Mouse (Mus musculus) CD4-positive, CD25-positive, alpha-beta regulatory T cell (primary cell): ENCODE measurements around the gene Ctsm. TPM values are rescaled to one million over a fixed set of nuclear protein-coding genes. Genes with fewer than 3 reads are reported as not detected.

ENCODE experiments used
- polyA plus RNA-seq: library from polyadenylated mRNA; unstranded; fragments of 100-300 nt; shearing (Covaris generic); gene quantifications from one replicate; pipeline ENCODE4 v1.2.1, GENCODE M21; 2017

The Ctsm gene
- polyA plus RNA-seq, result not detected

DNA sequence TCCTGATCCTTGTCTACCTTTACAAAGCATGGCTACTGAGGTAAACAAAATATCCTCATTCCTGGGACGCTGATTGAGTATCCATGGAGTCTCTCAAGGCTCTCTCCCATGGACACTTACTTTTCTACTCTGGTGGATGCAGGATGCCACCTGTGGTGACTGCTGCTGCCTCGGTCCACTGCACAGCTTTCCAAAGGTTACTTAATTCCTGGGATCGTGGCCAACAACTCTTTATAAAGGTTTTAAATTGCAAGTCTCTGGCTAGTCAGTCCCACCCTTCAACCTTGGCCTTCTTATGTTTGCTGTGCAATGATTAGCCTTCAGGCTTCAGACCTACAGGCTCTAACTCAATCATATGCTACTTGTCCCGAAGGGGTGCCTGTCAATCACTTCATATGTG is at the start of gene Ctsm:
Gene Ctsm (minus strand): TSS at position 209 of the 400 bp plus-strand sequence.

DNA sequence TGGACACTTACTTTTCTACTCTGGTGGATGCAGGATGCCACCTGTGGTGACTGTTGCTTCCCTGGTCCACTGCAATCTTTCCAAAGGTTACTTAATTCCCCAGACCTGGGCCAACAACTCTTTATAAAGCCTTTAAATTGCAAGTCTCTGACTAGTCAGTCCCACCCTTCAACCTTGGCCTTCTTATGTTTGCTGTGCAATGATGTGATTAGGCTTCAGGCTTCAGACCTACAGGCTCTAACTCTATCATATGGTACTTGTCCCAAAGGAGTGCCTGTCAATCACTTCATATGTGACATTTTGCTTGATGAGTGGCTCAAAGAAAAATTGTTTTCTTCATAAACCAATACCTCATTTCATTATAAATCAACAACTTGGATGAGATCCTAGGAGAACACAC is 28.4 kb upstream of the Ctsm start, which contains the start of gene Cts3:
Gene Cts3 (minus strand): TSS at position 101 of the 400 bp plus-strand sequence.

DNA sequence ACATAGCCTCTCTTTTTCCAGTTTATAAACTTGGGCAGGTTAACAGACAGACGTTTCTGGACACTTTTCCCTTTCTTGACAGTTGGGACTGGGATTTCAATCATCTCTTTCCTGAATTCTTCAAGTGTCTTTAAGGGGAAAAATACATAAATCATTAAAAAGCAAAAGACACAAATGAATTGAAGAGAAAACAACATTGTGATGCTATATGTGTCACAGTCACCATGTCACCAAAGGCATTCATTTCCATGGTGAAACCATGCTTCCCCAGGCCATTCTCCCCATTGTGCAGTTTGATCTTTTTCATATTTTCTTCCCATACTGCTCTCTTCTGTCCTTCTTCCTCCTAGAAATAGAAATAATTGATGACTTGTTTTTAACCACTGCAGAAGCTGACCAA is 26.4 kb upstream of the Ctsm start, which contains the start of gene Gm49352:
Gene Gm49352 (minus strand): TSS at position 101 of the 400 bp plus-strand sequence.

Other genes with a start within 250 kb of the Ctsm start
- not detected for gene Cts7, start 183.6 kb downstream of the Ctsm start, polyA plus RNA-seq
- not detected for gene Gm49352, start 26.3 kb upstream of the Ctsm start, polyA plus RNA-seq
- not detected for gene Cts3, start 28.3 kb upstream of the Ctsm start, polyA plus RNA-seq